Mouse (Mus musculus): ENCODE measurements around the gene Cetn2. TPM values are rescaled to one million over a fixed set of nuclear protein-coding genes. Genes with fewer than 3 reads are reported as not detected.

Gene Cetn2
- 97.2 and 98.9 TPM in 2 replicates for polyA plus RNA-seq (2016; fragmentation: Nextera tagmentation; extraction: Ambion mirVana)

DNA sequence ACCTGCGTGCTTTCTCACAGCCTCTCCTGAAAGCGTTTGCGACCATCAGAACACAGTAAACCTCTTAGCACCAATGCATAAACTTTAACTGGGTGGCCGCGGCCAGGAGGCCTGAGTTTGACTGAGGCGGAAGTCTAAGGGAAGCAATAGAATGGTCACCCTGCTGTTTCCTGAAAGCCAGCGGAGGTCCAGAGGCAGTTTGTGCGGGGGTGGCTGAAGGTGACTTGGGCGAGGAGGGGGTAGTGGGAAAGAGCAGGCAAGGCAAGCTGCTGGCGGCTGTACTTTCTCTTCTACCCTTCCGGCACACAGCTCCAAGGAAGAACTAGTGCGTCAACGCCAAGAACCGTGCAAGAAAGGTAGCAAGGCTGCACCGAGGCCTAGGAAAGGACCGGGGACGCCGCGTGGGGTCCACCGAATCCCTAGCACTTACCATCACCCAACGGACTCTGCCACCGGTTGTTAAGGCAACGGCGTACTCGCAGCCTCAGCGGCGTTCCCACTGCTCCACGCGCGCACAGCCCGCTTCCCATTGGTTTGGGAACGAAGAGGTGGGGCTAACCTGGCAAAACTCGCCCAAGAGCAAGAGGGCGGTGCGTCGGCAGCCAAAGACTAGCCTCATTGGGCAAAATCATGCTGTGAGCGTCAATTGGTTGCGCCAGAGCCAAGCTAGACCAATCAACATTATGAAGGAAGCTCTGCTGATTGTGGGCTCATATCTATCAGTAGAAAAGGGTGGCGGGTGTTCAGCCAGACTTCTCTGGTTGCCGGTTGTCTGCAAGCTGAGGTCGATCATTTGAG is at the start of gene Cetn2, which contains the start of gene Nsdhl:
Cetn2 (minus strand) TSS at position 528 of the 798 bp plus-strand sequence.
Nsdhl (plus strand) TSS at position 674 of the 798 bp plus-strand sequence.
- Histone ChIP-seq H3K9me3 (no peaks in the 10 kb centered on the region), H3K27ac (peak within 1 kb of the TSS; percentile 85), H3K4me1 (peaks cover 17% of the 10 kb centered on the region), H3K27me3 (ENCODE audit: poor library complexity, severe bottlenecking) (no peaks in the 10 kb centered on the region), H3K4me3 (peak within 1 kb of the TSS; percentile 64), H3K36me3 (replicated peaks) (peaks cover 14% of the 10 kb centered on the region; the same call in 1 of the 2 replicates)
- WGBS, result 23% methylated on average over 41 of the region's 41 CpGs
- peak; percentile 85 for DNase-seq (ENCODE audit: extremely low spot score, low spot score)

DNA sequence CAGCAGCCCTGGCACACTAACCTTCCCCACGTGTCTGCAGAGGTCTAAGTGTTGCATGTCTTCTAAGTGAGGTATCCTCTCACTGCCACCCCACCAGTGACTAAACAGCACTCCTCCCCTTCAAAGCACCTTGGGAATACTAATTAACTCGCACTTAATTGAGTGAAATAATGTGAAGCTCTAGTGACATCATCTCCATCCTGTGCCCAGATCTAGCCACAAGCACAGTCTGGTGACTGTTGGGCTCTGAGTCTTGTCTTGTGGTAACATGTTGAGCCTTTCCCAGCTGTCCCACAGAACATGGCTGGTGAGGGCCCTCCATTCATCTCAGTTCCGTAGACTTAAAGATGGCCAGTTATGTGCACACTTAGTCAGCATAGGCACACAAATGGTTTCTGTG is 44.5 kb upstream of the Cetn2 start:
- H3K9me3 ChIP-seq, result no peaks in the 10 kb centered on the region
- H3K4me1 ChIP-seq, result no peaks in the 10 kb centered on the region
- no peak for DNase-seq (ENCODE audit: extremely low spot score, low spot score)
- WGBS, result 83% methylated on average over 3 of the region's 3 CpGs
- H3K27me3 ChIP-seq (ENCODE audit: poor library complexity, severe bottlenecking), result no peaks in the 10 kb centered on the region
- H3K27ac ChIP-seq, result no peak overlapping the region
- H3K4me3 ChIP-seq, result no peak overlapping the region
- peaks cover 37% of the 10 kb centered on the region for H3K36me3 ChIP-seq (replicated peaks)

DNA sequence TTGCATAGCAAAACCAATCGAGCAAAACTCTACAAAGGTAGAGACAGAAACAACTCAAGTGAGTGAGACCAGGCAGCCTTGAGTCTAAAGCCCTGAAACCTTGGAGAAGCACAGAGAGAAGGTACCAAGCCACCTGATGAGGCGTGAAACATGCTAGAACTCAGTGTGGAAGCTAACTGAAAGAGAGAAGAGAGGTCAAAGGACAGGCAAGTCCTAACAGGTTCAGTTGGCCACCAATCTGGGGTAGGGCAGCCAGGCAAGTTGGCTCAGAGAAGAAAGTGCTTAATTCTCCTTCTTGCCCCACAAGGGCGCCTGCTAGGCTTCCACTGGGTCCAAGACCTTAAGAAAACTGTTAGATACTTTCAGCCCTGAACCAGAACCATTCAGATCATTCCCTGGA is 43.3 kb upstream of the Cetn2 start:
- peaks cover 49% of the 10 kb centered on the region for H3K36me3 ChIP-seq (replicated peaks)

DNA sequence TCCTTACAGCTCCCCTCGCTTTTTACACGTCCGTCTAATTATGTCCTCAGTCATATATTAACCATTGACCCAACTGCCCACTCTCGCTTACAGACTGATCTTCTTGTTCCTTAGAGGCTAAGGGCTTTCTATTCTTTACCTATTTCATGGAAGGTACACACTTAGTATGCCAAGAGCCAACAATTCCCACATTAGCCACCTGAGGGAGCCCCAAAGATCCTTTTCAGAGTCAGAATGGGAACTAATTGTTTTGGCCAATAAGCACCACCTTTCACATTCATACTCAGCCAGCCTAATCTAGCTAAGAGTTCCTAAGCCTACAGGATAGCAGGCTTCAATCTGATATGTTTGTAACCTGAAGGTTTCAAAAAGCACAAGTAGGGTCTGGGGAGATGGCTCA is 42.2 kb upstream of the Cetn2 start:
- no peaks in the 10 kb centered on the region for H3K4me1 ChIP-seq
- WGBS, result 80% methylated on average over 4 of the region's 4 CpGs
- no peak overlapping the region for H3K4me3 ChIP-seq
- H3K27ac ChIP-seq, result no peak overlapping the region
- H3K27me3 ChIP-seq (ENCODE audit: poor library complexity, severe bottlenecking), result no peaks in the 10 kb centered on the region
- H3K9me3 ChIP-seq, result no peaks in the 10 kb centered on the region
- no peak for DNase-seq (ENCODE audit: extremely low spot score, low spot score)
- H3K36me3 ChIP-seq (replicated peaks), result peaks cover 60% of the 10 kb centered on the region

More for the DNA sequence above, 43.3 kb upstream of the Cetn2 start:
- Histone ChIP-seq H3K9me3 (no peaks in the 10 kb centered on the region), H3K27ac (no peak overlapping the region), H3K27me3 (ENCODE audit: poor library complexity, severe bottlenecking) (no peaks in the 10 kb centered on the region), H3K4me3 (no peak overlapping the region), H3K4me1 (no peaks in the 10 kb centered on the region)
- WGBS, result 82% methylated on average over 3 of the region's 3 CpGs
- no peak for DNase-seq (ENCODE audit: extremely low spot score, low spot score)

DNA sequence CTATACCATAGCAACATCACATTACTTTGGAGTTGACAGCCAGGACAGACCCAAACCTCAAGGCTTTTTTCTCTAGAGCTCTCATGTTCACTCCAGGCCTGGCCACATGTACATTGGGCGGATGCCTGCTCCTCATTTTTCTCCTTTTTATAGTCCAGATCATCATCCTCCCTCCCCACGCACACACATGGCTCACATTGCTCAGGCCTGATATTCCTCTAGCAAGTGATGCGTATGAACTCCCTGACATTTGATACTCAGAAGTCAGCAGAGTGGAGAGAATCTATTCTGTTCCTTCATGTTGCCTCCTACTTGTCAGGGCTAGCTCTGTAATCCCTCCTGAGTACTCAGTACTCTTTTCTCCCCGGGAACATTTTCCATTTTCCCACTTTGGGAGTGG is 38.3 kb upstream of the Cetn2 start:
- peaks cover 78% of the 10 kb centered on the region for H3K36me3 ChIP-seq (replicated peaks)
- H3K27ac ChIP-seq, result no peak overlapping the region
- WGBS, result 88% methylated on average over 4 of the region's 4 CpGs
- no peak for DNase-seq (ENCODE audit: extremely low spot score, low spot score)
- no peaks in the 10 kb centered on the region for H3K27me3 ChIP-seq (ENCODE audit: poor library complexity, severe bottlenecking)
- H3K4me1 ChIP-seq, result no peaks in the 10 kb centered on the region
- H3K9me3 ChIP-seq, result no peaks in the 10 kb centered on the region
- no peak overlapping the region for H3K4me3 ChIP-seq

DNA sequence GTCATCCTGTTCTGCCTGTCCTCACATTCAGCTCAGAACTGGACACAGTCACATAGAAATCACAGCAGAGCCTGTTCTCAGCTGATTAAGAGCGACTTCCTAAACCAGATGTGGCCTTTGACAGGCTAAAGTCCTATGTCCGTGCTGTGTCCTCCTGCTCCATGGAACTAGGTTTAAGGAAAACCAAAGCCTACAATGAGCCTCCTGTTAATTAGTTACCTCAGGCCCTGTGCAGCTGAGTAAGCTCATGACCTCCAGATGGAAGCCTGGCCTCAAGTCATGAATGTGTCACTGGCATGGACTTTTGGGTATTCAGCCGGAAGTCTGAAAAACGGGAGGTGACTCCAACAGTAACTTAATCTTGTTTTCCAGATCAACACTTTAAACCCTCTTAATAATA is 35.3 kb upstream of the Cetn2 start:
- Histone ChIP-seq H3K36me3 (replicated peaks) (peaks cover 92% of the 10 kb centered on the region), H3K9me3 (no peaks in the 10 kb centered on the region), H3K4me1 (no peaks in the 10 kb centered on the region), H3K27me3 (ENCODE audit: poor library complexity, severe bottlenecking) (no peaks in the 10 kb centered on the region), H3K4me3 (no peak overlapping the region), H3K27ac (no peak overlapping the region)
- DNase-seq (ENCODE audit: extremely low spot score, low spot score), result no peak
- WGBS, result 73% methylated on average over 4 of the region's 4 CpGs

DNA sequence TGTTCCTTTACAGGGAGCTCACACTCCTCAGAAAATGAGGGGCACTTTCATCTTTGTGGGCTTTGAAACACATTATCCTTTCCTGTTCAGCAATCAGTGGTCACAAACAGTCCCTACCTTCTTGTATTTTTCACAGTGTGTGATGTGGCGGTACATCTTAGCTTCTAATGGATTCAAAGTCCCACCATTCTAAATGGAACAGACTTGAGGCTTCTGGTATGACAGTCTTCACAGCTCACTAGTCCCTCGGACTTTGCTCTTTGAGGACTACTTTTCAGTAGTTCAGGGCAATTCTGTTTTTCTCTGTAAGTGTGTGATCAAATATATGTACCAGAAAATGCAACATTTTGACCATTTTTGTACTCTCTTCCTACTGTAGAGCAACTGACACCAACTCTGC is 3.2 kb upstream of the Cetn2 start:
- WGBS, result 85% methylated on average over 2 of the region's 2 CpGs
- H3K4me3 ChIP-seq, result no peak overlapping the region
- peaks cover 24% of the 10 kb centered on the region for H3K36me3 ChIP-seq (replicated peaks)
- H3K4me1 ChIP-seq, result peaks cover 17% of the 10 kb centered on the region
- H3K27ac ChIP-seq, result no peak overlapping the region
- no peak for DNase-seq (ENCODE audit: extremely low spot score, low spot score)
- no peaks in the 10 kb centered on the region for H3K27me3 ChIP-seq (ENCODE audit: poor library complexity, severe bottlenecking)
- no peaks in the 10 kb centered on the region for H3K9me3 ChIP-seq

DNA sequence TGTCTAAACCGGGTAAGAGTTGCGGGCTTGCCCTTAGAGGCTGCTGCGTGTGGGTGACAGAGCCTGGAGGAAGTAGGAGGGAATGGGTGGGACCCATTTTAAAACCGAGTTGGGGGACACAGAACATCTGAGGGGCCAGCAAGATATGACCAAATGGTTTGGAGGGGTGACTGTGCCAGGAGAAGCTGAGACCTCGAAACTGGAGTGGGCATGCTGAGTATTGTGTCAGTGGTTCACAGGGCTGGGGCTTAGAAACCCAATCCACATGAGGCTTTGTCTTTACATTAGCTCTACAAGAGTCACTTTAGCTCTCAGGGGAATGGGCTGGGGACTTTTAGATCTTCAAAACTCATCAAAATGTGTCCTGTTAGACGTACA is 460 bp upstream of the Cetn2 start:
- Histone ChIP-seq H3K9me3 (no peaks in the 10 kb centered on the region), H3K36me3 (replicated peaks) (peaks cover 13% of the 10 kb centered on the region; the same call in 1 of the 2 replicates), H3K4me3 (peak overlapping the region; percentile 64), H3K27ac (peak overlapping the region; percentile 85), H3K4me1 (peaks cover 17% of the 10 kb centered on the region), H3K27me3 (ENCODE audit: poor library complexity, severe bottlenecking) (no peaks in the 10 kb centered on the region)
- DNase-seq (ENCODE audit: extremely low spot score, low spot score), result no peak
- 15% methylated on average over 6 of the region's 6 CpGs for WGBS

DNA sequence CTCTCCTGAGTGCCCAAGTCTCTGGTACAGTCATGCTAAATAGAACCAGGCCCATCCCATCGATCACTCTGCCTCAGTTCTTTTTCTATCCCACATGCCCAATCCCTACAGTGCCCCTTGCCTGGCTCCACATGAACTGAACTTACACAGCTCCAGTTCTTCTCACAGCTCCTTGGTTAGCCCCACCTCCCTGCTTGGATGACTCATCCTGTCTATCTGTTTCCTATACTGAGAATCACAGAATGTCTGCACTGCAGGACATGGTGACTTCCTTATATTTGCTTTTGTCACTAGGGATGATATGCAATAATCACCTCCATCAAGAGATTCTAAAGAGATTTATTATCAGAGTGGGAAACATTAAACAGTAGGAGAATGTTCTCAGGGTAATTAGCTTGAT is 6.6 kb downstream of the Cetn2 start:
- WGBS, result 93% methylated on average over 1 of the region's 1 CpGs

DNA sequence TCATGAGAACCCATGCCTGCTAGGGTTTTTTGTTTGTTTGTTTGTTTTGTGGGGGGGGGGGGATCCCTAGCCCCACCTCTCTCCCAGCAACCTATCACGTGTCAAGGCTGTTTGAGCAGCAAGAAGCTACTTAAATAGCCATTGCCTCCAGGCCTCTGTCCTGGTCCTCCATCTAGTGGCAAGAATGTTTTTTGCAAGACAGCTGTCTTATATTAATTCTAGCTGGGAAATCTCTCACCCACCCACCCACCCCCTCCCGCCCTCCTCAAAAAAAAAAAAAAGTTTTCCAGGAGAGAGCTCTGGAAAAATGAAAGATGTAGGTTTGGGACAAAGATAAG is 9.8 kb downstream of the Cetn2 start:
- Histone ChIP-seq H3K27ac (no peak overlapping the region), H3K4me1 (no peaks in the 10 kb centered on the region), H3K27me3 (ENCODE audit: poor library complexity, severe bottlenecking) (no peaks in the 10 kb centered on the region), H3K4me3 (no peak overlapping the region), H3K9me3 (no peaks in the 10 kb centered on the region), H3K36me3 (replicated peaks) (no peaks in the 10 kb centered on the region)
- 19% methylated on average over 2 of the region's 2 CpGs for WGBS
- DNase-seq (ENCODE audit: extremely low spot score, low spot score), result peak; percentile 16

More for the DNA sequence above, 6.6 kb downstream of the Cetn2 start:
- H3K4me1 ChIP-seq, result no peaks in the 10 kb centered on the region
- H3K27ac ChIP-seq, result no peak overlapping the region
- DNase-seq (ENCODE audit: extremely low spot score, low spot score), result no peak
- H3K27me3 ChIP-seq (ENCODE audit: poor library complexity, severe bottlenecking), result no peaks in the 10 kb centered on the region
- no peak overlapping the region for H3K4me3 ChIP-seq
- H3K36me3 ChIP-seq (replicated peaks), result peaks cover 8% of the 10 kb centered on the region; the same call in 1 of the 2 replicates
- H3K9me3 ChIP-seq, result no peaks in the 10 kb centered on the region

DNA sequence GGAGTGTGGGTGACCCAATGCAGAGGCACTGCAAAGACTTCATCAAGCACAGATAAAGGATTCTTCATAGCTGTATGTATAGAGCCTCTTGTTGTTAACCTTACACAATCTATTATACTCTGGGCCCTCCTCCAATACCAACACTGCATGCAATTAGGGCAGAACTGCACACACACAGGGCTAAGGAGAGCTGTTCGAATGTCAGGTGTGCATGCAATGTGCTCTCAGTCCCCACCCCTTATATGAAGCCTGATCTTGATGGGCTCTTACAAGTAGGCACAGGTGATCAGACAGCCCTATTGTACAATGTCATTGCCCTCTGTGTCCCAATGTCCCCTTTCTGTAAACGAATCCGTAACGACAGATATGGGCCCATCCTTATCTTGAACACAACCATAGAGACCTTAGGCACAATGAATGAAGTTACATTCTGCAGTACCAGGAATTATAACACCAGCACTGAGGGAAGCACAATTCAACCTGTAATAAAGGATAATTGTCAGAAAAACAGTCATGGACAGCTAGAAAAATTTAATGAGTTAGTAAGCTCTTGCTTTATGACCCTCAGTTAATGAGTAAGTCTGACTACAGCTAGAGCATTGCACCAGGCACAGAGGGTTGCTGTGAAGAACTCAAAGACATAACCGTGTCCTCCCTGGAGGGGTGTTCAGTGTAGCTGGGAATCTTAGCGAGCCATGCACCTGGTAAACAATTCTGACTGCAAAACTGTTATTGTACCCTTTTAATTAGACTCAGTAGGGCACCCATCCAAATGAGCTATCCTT is 10.4 kb downstream of the Cetn2 start:
- Histone ChIP-seq H3K36me3 (replicated peaks) (no peaks in the 10 kb centered on the region), H3K4me1 (no peaks in the 10 kb centered on the region), H3K27me3 (ENCODE audit: poor library complexity, severe bottlenecking) (no peaks in the 10 kb centered on the region), H3K27ac (no peak overlapping the region), H3K4me3 (no peak overlapping the region), H3K9me3 (no peaks in the 10 kb centered on the region)
- DNase-seq (ENCODE audit: extremely low spot score, low spot score), result no peak
- WGBS, result 86% methylated on average over 6 of the region's 6 CpGs

DNA sequence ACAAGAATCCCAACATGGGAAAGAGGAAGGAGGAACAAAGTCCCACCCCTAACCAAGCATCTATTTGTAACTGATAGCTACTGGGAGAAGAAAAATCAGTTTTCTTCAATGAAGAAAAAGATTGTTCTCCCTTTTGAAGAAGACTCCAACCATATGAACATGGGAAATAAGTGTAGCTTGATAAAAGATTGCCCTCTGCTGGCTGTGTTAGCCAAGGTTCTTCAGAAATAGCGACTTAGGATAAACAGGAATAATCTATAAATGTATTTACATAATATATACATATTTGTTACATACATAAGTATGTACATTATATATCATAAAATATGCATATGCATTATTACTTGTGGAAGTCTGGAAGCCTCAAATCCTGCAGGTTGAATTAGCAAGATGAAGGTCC is 15.7 kb downstream of the Cetn2 start:
- H3K9me3 ChIP-seq, result no peaks in the 10 kb centered on the region
- H3K4me1 ChIP-seq, result no peaks in the 10 kb centered on the region
- no peaks in the 10 kb centered on the region for H3K36me3 ChIP-seq (replicated peaks)
- DNase-seq (ENCODE audit: extremely low spot score, low spot score), result no peak
- H3K27ac ChIP-seq, result no peak overlapping the region
- WGBS, result 31% methylated on average over 1 of the region's 1 CpGs
- H3K27me3 ChIP-seq (ENCODE audit: poor library complexity, severe bottlenecking), result no peaks in the 10 kb centered on the region
- no peak overlapping the region for H3K4me3 ChIP-seq

DNA sequence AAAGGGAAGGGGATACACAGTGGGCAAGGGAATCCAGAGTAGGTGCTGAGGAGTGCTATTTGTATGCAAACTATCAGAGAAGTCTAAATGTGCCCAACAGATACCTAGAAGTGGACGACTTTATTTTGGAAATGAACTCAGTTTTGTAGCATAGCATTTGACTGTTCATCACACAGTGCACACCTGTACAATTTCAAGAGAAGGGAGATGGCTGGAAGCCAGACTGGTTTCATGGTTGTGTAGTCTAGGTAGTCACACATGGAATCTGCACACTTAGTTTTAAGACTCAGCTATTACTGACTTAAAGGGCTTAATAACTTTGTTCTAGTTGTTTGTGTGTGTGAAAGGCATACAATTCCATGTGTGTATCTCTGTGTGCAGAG is 22.2 kb downstream of the Cetn2 start:
- H3K4me1 ChIP-seq, result peaks cover 12% of the 10 kb centered on the region
- peak overlapping the region; percentile 66; the same call in 1 of the 2 replicates for H3K27ac ChIP-seq
- 56% methylated on average over 1 of the region's 1 CpGs for WGBS

More for the DNA sequence above, 22.2 kb downstream of the Cetn2 start:
- Histone ChIP-seq H3K9me3 (no peaks in the 10 kb centered on the region), H3K4me3 (no peak overlapping the region), H3K27me3 (ENCODE audit: poor library complexity, severe bottlenecking) (no peaks in the 10 kb centered on the region), H3K36me3 (replicated peaks) (no peaks in the 10 kb centered on the region)
- no peak for DNase-seq (ENCODE audit: extremely low spot score, low spot score)

Data from forebrain, embryonic 10.5 days (tissue).